Mouse (Mus musculus): ENCODE results near the gene Duoxa1. TPM values are rescaled to one million over a fixed set of nuclear protein-coding genes. Genes with fewer than 3 reads are reported as not detected.
A peak's percentile ranks its signal among the peaks of the same experiment; 100 is the strongest.

Duoxa1 gene
- polyA plus RNA-seq, 1 experiment from 2014 or later = not detected

GRCm38 (mm10) chr2:122327986-122328385 lies 14.5 kb upstream of the Duoxa1 start:
- H3K4me2 ChIP-seq = no peak overlapping the region
- H3K36me3 ChIP-seq = no peaks in the 10 kb centered on the region
- 37% methylated on average over 3 of the region's 3 CpGs for WGBS
- 0 out of 2 replicates have a peak, but pooled peaks cover 2% of the 10 kb centered on the region for H3K4me1 ChIP-seq (replicated peaks)
- no peaks in the 10 kb centered on the region for H3K27me3 ChIP-seq
- no peak overlapping the region for H3K4me3 ChIP-seq
- ATAC-seq (replicated peaks; ENCODE audit: insufficient number of reproducible peaks, insufficient read depth, low FRiP score, low read depth) = no peak
- no peak overlapping the region for H3K27ac ChIP-seq
- no peak overlapping the region for H3K9ac ChIP-seq
- no peaks in the 10 kb centered on the region for H3K9me3 ChIP-seq (replicated peaks)

DNA sequence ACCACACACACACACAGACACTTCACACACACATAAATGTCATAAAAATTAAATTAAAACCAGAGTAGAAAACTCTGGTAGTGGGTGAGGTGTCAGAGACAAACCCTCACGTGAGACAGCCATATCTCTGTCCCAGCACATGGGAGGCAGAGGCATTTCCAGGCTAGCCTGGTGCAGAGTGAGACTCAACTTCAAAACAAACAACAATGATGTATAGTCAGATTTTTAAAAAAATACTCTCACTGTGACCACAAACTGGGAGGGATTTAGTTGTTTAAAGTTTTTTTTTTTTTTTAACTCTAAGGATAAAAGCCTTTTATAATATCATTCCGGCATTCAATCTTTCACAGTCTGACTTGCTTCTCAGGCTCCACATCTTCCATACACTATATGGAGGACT lies 11.8 kb upstream of the Duoxa1 start:
- H3K4me3 ChIP-seq = no peak overlapping the region
- WGBS = 59% methylated on average over 2 of the region's 2 CpGs
- ATAC-seq (replicated peaks; ENCODE audit: insufficient number of reproducible peaks, insufficient read depth, low FRiP score, low read depth) = no peak
- H3K27me3 ChIP-seq = no peaks in the 10 kb centered on the region
- no peak overlapping the region for H3K9ac ChIP-seq
- no peaks in the 10 kb centered on the region for H3K9me3 ChIP-seq (replicated peaks)
- H3K36me3 ChIP-seq = no peaks in the 10 kb centered on the region
- H3K4me1 ChIP-seq (replicated peaks) = 0 out of 2 replicates have a peak, but pooled peaks cover 2% of the 10 kb centered on the region
- no peak overlapping the region for H3K4me2 ChIP-seq
- H3K27ac ChIP-seq = no peak overlapping the region

GRCm38 (mm10) chr2:122324586-122324985 lies 11.1 kb upstream of the Duoxa1 start:
- no peak overlapping the region for H3K4me3 ChIP-seq
- no peak for ATAC-seq (replicated peaks; ENCODE audit: insufficient number of reproducible peaks, insufficient read depth, low FRiP score, low read depth)
- H3K9me3 ChIP-seq (replicated peaks) = no peaks in the 10 kb centered on the region
- no peak overlapping the region for H3K9ac ChIP-seq
- no peaks in the 10 kb centered on the region for H3K36me3 ChIP-seq
- WGBS = 66% methylated on average over 3 of the region's 3 CpGs
- H3K27me3 ChIP-seq = no peaks in the 10 kb centered on the region
- no peak overlapping the region for H3K4me2 ChIP-seq
- no peak overlapping the region for H3K27ac ChIP-seq
- 0 out of 2 replicates have a peak, but pooled peaks cover 2% of the 10 kb centered on the region for H3K4me1 ChIP-seq (replicated peaks)

DNA sequence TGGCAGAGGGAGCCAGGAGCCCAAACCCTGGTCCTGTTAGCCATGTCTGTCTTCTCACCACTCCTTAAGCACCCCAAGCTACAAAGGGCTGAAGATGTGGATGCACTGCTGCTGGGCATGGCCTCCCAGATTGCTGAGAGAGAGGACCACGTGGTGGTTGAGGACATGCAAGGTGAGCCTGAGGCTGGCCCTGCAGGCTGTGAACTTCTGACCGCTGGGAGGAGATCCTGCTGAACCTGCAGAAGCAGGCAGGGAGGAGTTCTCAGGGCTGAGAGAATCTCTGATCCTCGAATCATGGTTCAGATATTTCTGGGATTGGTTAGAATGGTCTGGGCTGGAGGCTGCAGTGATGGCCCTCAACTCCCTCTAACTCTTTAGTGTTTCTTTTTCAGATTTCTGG lies 10.4 kb upstream of the Duoxa1 start:
- Histone ChIP-seq H3K4me2 (no peak overlapping the region), H3K36me3 (no peaks in the 10 kb centered on the region), H3K4me1 (replicated peaks) (0 out of 2 replicates have a peak, but pooled peaks cover 2% of the 10 kb centered on the region), H3K4me3 (no peak overlapping the region), H3K9me3 (replicated peaks) (no peaks in the 10 kb centered on the region), H3K27ac (no peak overlapping the region), H3K27me3 (0 out of 2 replicates have a peak, but pooled peaks cover 2% of the 10 kb centered on the region), H3K9ac (no peak overlapping the region)
- ATAC-seq (replicated peaks; ENCODE audit: insufficient number of reproducible peaks, insufficient read depth, low FRiP score, low read depth) = no peak
- WGBS = 51% methylated on average over 3 of the region's 3 CpGs

DNA sequence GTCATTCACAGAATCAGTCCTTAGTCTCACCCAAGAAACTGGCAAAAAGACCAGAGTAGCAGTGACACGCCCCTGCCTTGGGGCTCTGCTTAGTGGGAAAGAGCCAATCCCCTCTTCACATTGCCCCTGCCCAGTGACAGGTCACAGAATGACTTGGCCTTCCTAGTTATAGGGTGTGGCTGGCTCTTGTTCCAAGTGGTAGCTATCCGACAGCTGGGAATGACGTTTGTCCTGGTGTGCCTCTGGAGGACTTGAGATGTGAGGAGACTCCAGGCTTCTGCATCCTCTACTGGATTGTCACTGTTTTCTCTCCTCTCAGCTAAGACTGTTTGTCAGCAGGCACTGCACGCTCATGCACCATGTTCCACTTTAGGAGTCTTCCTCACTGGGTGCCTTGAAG lies 3.9 kb upstream of the Duoxa1 start:
- H3K36me3 ChIP-seq = no peaks in the 10 kb centered on the region
- H3K27ac ChIP-seq = no peak overlapping the region
- WGBS = 50% methylated on average over 4 of the region's 4 CpGs
- H3K27me3 ChIP-seq = peaks cover 64% of the 10 kb centered on the region
- no peaks in the 10 kb centered on the region for H3K9me3 ChIP-seq (replicated peaks)
- H3K4me3 ChIP-seq = no peak overlapping the region
- no peak for ATAC-seq (replicated peaks; ENCODE audit: insufficient number of reproducible peaks, insufficient read depth, low FRiP score, low read depth)
- no peak overlapping the region for H3K4me2 ChIP-seq
- H3K4me1 ChIP-seq (replicated peaks) = peaks cover 12% of the 10 kb centered on the region
- no peak overlapping the region for H3K9ac ChIP-seq

DNA sequence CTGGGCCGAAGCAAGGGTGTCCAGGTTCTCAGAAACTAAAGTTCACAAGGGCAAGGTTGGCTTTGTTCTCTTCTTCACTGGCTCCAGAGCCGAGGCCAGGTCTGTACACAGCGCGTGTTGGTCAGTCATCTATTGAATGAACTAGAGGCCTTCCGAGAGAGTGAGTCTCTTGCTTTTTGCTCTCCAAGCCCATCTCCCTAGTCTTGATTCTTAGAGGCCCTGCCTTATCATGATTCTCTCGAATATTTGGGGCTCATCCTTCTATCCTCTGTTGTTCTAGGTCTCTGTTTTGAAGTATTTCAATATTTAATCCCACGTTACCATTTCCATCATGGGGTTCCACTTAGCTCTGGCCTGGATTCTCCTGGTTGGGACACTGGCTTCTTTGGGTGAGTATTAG lies 1.8 kb upstream of the Duoxa1 start, which contains the start of gene Duox1:
TSS of gene Duox1 (plus strand) at position 301 of the 400 bp plus-strand sequence.
- ATAC-seq (replicated peaks; ENCODE audit: insufficient number of reproducible peaks, insufficient read depth, low FRiP score, low read depth) = no peak
- Histone ChIP-seq H3K4me1 (replicated peaks) (peaks cover 12% of the 10 kb centered on the region), H3K9ac (no peak within 1 kb of the TSS), H3K36me3 (no peaks in the 10 kb centered on the region), H3K4me3 (no peak within 1 kb of the TSS), H3K4me2 (no peak within 1 kb of the TSS), H3K27ac (no peak within 1 kb of the TSS), H3K9me3 (replicated peaks) (no peaks in the 10 kb centered on the region), H3K27me3 (peaks cover 83% of the 10 kb centered on the region)
- WGBS = 83% methylated on average over 7 of the region's 7 CpGs

DNA sequence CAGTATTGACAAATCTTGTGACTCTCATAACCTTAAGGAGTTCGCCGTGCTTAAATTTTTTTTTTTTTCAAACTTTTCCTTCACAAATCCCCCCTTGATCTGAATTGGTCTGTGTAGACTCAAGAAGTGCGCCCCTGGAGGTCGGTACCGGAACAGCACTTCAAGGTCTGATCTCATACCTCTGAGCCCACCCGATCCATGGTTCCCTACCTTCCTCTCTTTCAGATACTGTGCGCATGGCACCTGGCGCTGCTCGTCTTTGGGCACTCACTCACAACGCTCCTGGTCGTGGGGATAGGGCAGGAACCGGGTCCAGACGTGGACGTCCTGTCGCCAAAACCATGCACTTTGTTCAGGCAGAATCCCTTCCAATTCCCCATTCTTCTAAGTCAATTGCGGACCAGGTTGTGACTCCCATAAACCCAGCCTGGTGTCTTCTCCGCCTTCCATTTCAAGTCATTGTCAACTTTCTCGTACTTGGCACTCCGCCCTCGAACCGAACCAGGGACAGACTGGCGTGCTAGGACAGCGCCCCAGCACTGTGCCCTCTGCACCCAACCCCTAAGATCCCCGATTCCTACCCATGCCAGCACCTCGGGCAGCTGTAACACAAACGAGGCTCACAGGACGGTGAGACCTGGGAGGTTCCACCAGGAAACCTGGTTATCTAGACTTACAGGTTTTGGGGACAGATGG lies 660 bp downstream of the Duoxa1 start:
- no peak for ATAC-seq (replicated peaks; ENCODE audit: insufficient number of reproducible peaks, insufficient read depth, low FRiP score, low read depth)

DNA sequence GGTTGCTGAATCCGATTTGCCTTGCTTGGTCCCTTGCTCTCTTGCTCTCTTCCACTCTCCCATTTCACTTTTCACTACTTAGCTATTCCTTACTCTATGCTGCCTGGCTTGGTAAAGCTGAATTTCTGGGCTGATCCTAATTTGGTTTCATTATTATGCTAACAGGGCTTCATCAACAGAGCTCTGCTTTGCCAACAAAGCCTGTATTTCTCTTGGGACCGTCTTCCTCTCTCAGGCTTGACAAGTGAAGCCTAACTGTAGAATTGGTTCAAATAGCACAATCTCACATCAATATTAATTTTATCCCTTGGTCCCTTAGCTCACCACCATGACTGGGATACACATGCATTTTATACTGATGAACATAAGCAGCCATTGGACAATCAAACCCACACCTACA lies 2.0 kb downstream of the Duoxa1 start:
- no peak overlapping the region for H3K9ac ChIP-seq
- peaks cover 95% of the 10 kb centered on the region for H3K27me3 ChIP-seq
- 55% methylated on average over 2 of the region's 2 CpGs for WGBS
- no peak overlapping the region for H3K27ac ChIP-seq
- H3K4me1 ChIP-seq (replicated peaks) = peaks cover 12% of the 10 kb centered on the region
- H3K9me3 ChIP-seq (replicated peaks) = no peaks in the 10 kb centered on the region
- no peaks in the 10 kb centered on the region for H3K36me3 ChIP-seq
- H3K4me2 ChIP-seq = no peak overlapping the region
- no peak overlapping the region for H3K4me3 ChIP-seq
- ATAC-seq (replicated peaks; ENCODE audit: insufficient number of reproducible peaks, insufficient read depth, low FRiP score, low read depth) = no peak

More for the DNA sequence above, 660 bp downstream of the Duoxa1 start:
- Histone ChIP-seq H3K27me3 (peaks cover 94% of the 10 kb centered on the region), H3K4me3 (peak overlapping the region; percentile 34), H3K36me3 (no peaks in the 10 kb centered on the region), H3K27ac (no peak overlapping the region), H3K9me3 (replicated peaks) (no peaks in the 10 kb centered on the region), H3K9ac (peak overlapping the region; percentile 36; the same call in 1 of the 2 replicates), H3K4me1 (replicated peaks) (peaks cover 12% of the 10 kb centered on the region), H3K4me2 (peak overlapping the region; percentile 61)
- WGBS = 2% methylated on average over 27 of the region's 27 CpGs

DNA sequence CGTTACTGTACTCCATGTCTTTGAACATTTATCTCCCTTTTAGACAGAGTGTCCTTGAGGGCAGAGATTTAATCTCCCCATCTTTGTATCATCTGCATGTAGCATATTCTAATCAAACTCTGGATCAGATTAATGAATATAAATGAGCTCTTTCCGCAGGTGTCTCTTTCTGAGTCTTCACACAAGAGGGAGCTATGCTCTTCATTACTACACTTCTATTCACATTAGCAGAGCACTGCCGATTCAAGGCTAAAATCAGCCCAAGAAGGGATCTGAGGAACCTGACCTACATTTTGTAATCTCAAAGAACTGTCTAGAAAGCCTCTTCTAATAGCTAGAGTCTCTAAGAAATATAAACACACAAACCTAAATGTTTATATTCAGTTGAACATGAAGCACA lies 3.9 kb downstream of the Duoxa1 start:
- no peak overlapping the region for H3K27ac ChIP-seq
- no peak overlapping the region for H3K4me2 ChIP-seq
- peaks cover 12% of the 10 kb centered on the region for H3K4me1 ChIP-seq (replicated peaks)
- H3K4me3 ChIP-seq = no peak overlapping the region
- H3K27me3 ChIP-seq = peaks cover 96% of the 10 kb centered on the region
- no peaks in the 10 kb centered on the region for H3K9me3 ChIP-seq (replicated peaks)
- no peak overlapping the region for H3K9ac ChIP-seq
- H3K36me3 ChIP-seq = no peaks in the 10 kb centered on the region
- ATAC-seq (replicated peaks; ENCODE audit: insufficient number of reproducible peaks, insufficient read depth, low FRiP score, low read depth) = no peak
- WGBS = 38% methylated on average over 3 of the region's 3 CpGs

DNA sequence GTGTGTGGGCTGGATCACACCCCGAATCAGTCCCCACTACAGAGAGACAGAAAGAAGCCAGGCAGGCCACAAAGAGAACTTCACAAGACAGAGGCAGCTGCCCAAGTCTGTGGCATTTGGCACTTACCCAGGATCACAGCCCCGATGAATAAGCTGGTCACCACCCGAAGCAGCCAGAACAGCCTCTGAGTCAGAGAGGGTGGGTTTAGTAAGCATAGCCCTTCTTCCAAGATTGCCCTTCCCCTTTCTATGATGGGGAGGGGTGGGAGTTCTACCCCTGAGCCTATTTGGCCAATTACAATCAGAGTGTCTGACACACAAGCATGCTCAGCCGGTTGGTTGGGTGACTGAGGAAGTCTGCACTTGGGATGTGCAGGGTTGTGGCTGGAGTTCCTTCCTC lies 7.3 kb downstream of the Duoxa1 start:
- no peak overlapping the region for H3K4me2 ChIP-seq
- no peak overlapping the region for H3K27ac ChIP-seq
- no peaks in the 10 kb centered on the region for H3K9me3 ChIP-seq (replicated peaks)
- no peak overlapping the region for H3K4me3 ChIP-seq
- ATAC-seq (replicated peaks; ENCODE audit: insufficient number of reproducible peaks, insufficient read depth, low FRiP score, low read depth) = no peak
- no peaks in the 10 kb centered on the region for H3K36me3 ChIP-seq
- 43% methylated on average over 4 of the region's 4 CpGs for WGBS
- H3K9ac ChIP-seq = no peak overlapping the region
- peaks cover 13% of the 10 kb centered on the region for H3K4me1 ChIP-seq (replicated peaks)
- peaks cover 97% of the 10 kb centered on the region for H3K27me3 ChIP-seq

- no peaks in the 10 kb centered on the region for H3K9me3 ChIP-seq (replicated peaks)
- H3K36me3 ChIP-seq = no peaks in the 10 kb centered on the region
- H3K9ac ChIP-seq = no peak overlapping the region
- no peak for ATAC-seq (replicated peaks; ENCODE audit: insufficient number of reproducible peaks, insufficient read depth, low FRiP score, low read depth)
- H3K4me3 ChIP-seq = no peak overlapping the region
- H3K27me3 ChIP-seq = peaks cover 97% of the 10 kb centered on the region
- H3K4me1 ChIP-seq (replicated peaks) = peaks cover 17% of the 10 kb centered on the region
- H3K27ac ChIP-seq = no peak overlapping the region
- H3K4me2 ChIP-seq = no peak overlapping the region
- 75% methylated on average over 16 of the region's 16 CpGs for WGBS
Measured at GRCm38 (mm10) chr2:122305097-122305892, 8.2 kb downstream of the Duoxa1 start.
